Mouse (Mus musculus) megakaryocyte, embryonic 14.5 days (primary cell): ENCODE measurements around the gene Tmem98. TPM values are rescaled to one million over a fixed set of nuclear protein-coding genes. Genes with fewer than 3 reads are reported as not detected.

Source experiments
- H3K27me3 ChIP-seq: replicated peaks from 2 replicates; pipeline ENCODE3; 2012; ENCODE audit warnings: inconsistent platforms
- H3K36me3 ChIP-seq: replicated peaks from 2 replicates; pipeline ENCODE3; 2012; ENCODE audit warnings: low read length, inconsistent platforms, mixed read lengths
- H3K4me1 ChIP-seq: 2 replicates; pipeline ENCODE4 v1.6.1; 2012; ENCODE audit warnings: inconsistent platforms
- H3K4me3 ChIP-seq: replicated peaks from 2 replicates; pipeline ENCODE3; 2012; ENCODE audit warnings: moderate library complexity, mild to moderate bottlenecking, inconsistent platforms
- H3K9me3 ChIP-seq: 2 replicates; pipeline ENCODE4 v1.6.1; 2012; ENCODE audit warnings: inconsistent platforms
- FLI1 ChIP-seq: IDR thresholded peaks from 2 replicates; pipeline ENCODE4 v1.6.1; 2012; ENCODE audit warnings: low read length, inconsistent platforms, mixed read lengths
- GATA1 ChIP-seq: IDR thresholded peaks from 3 replicates; pipeline ENCODE4 v1.6.1; 2012; ENCODE audit warnings: mixed read lengths, low read length, inconsistent platforms, borderline replicate concordance
- polyA plus RNA-seq: library from polyadenylated mRNA; stranded (reverse); fragments of >175 nt; gene quantifications from 2 replicates; pipeline ENCODE4 v1.2.3, GENCODE M21; 2012; ENCODE audit warnings: low replicate concordance; ENCODE audit not compliant: insufficient read depth

The Tmem98 gene
- not detected in 2 replicates for polyA plus RNA-seq

DNA sequence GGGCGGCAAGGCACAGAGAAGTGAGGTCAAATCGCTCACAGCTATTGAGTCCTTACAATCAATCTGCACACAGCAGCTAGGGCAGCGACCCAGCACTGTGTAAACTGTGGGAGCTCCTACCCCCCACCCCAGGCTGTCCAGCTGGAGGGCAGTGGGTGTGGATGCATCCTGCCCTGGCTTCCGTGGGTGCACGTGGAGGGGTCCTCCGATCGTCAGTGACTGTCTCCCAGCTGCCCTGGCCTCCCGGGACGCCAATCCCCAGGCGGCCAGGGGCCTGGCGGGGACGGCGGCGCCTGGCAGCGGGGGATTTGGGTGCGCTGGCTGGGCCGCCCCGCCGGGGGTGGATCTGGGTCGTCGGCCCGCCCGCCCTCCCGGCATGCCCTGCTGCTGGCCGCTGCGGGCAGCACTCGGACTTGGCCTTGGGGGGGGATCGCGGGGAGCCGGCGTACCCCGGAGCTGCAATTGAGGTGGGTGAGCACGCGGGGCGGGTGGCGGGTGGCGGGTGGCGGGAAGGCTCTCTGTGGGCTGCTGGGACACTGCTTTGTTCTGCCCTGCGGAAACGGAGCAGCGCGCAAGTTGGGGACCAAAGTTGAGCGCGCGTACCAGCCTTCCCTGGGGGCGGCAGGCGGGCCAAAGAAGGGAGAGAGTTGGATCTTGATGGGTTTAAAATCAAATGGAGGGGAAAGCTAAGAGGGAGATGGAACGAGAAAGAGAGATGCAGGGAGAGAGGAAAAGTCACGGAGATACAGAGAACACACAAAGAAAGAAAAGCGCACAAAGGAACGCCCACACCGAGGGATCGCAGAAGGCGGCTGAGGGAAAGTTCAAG lies at the start of gene Tmem98:
Gene Tmem98 (plus strand): TSS at position 183 of the 829 bp plus-strand sequence.
- TF ChIP-seq GATA1 (no peak), FLI1 (no peak)
- Histone ChIP-seq H3K4me1 (peaks cover 7% of the 10 kb centered on the region; the same call in 1 of the 2 replicates), H3K4me3 (peak within 1 kb of the TSS; percentile 71), H3K9me3 (peaks cover 4% of the 10 kb centered on the region), H3K27me3 (peaks cover 69% of the 10 kb centered on the region), H3K36me3 (no peaks in the 10 kb centered on the region)

DNA sequence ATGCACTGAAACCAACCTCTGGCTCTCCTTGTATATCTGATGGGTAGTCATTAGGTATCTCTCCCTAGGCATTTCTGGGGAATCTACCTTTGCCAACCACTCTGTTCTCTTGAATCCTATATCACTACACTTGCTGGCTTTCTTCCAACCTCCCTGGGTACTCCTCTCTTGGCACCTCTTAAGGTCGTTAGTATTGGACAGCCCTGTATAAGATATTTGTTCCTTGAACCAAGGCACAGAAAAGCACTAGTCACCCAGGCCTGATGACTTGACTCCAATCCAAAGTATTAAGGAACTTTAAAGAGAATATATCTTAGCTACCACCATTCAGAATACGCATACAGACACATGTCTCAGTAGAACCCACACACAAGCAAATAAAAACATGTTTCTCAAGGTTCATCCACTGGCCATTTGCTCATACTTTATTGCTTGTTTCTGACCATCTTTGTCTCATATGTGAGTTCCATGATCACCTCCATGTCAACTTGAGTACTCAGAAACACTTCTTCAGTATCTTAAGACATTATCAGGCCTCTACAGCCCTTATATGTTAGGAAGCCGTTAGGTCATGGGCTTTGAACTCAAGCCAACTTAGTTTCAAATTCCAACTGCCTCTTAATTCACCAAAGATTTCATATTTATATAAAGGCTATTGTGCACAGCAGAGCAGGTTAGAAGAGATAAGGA lies 48.5 kb upstream of the Tmem98 start:
- Histone ChIP-seq H3K36me3 (no peaks in the 10 kb centered on the region), H3K4me3 (no peak overlapping the region), H3K9me3 (0 out of 2 replicates have a peak, but pooled peaks cover 3% of the 10 kb centered on the region), H3K27me3 (peaks cover 30% of the 10 kb centered on the region), H3K4me1 (no peaks in the 10 kb centered on the region)
- TF ChIP-seq FLI1 (no peak), GATA1 (no peak)

DNA sequence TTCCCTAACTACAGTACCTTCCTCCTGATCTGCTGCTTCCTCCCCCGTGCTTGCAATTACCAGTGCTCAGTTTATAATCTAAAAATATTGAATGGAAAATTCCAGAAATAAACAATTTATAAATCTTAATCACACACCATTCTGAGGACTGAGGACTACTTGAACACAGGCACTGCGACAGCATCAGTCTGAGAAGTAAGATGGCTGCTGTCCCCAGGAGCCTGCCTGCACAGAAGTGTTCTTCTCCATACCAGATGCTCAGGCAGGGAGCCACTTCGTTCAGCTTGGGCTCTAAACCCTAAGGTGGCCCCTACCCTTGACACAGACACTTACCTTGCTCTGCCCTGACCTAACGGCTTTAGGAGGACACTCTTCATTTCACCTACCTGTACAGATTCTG lies 47.9 kb upstream of the Tmem98 start:
- 0 out of 2 replicates have a peak, but pooled peaks cover 3% of the 10 kb centered on the region for H3K9me3 ChIP-seq
- H3K4me1 ChIP-seq, result no peaks in the 10 kb centered on the region
- peaks cover 35% of the 10 kb centered on the region for H3K27me3 ChIP-seq
- TF ChIP-seq FLI1, result no peak
- TF ChIP-seq GATA1, result no peak
- no peaks in the 10 kb centered on the region for H3K36me3 ChIP-seq
- no peak overlapping the region for H3K4me3 ChIP-seq

DNA sequence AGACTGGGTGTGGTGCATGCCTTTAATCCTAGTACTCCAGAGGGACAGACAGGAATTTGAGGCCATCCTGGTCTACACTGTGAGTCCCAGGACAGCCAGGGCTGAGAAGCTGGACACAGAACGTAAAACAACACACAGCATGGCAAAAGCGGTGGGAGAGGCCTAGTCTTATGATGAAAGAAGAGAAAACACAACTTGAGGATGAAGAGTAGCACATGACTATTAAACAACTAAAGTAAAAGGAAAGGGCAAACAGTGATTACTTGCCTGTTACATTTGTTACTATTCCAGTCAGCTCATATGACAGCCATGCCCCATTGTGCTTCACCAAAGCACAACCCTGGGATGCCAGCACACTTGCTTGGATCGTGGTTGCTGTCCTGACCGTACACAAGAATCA lies 43.9 kb upstream of the Tmem98 start:
- Histone ChIP-seq H3K4me1 (no peaks in the 10 kb centered on the region), H3K27me3 (peaks cover 44% of the 10 kb centered on the region), H3K4me3 (no peak overlapping the region), H3K9me3 (no peaks in the 10 kb centered on the region), H3K36me3 (no peaks in the 10 kb centered on the region)
- TF ChIP-seq FLI1 (no peak), GATA1 (no peak)

DNA sequence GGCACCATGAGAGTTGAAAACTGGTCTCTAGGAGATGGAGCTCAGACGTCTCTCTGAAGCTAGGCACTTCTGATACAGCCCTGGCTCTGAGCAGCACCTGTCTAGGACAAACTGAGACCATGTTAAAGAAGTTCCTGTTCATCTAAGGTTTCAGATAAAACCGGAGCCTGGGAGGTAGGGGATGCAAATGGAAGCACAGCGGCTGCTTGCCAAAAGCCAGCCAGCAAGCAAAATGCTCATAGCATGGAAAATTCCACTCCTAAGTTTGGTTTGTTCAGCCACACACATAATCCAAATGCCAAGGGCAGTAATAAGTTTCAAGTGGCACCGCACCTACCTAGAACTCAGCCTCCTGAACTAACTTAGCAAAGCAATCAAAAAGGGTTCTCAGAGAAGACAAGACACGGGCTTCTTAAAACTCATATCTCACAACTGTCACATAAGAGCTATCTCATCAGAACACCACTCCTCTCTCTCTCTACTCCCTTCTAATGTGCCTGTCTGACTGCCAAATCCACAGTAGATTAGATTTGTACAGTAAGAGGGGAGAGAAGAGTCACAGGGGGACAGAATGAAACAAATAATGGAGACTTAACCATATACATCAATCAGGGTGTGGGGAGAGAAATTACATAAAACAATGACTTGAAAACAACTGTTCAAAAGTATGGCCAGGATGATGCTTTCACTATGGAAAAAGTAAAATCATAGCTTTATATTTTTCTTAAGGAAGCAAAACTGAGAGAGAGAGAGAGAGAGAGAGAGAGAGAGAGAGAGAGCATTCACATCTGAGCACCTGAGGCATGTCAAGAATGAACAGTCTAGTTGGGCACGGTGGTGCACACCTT lies 43.3 kb upstream of the Tmem98 start:
- Histone ChIP-seq H3K36me3 (no peaks in the 10 kb centered on the region), H3K9me3 (no peaks in the 10 kb centered on the region), H3K4me1 (no peaks in the 10 kb centered on the region), H3K27me3 (peaks cover 46% of the 10 kb centered on the region), H3K4me3 (no peak overlapping the region)
- TF ChIP-seq GATA1 (no peak), FLI1 (no peak)

DNA sequence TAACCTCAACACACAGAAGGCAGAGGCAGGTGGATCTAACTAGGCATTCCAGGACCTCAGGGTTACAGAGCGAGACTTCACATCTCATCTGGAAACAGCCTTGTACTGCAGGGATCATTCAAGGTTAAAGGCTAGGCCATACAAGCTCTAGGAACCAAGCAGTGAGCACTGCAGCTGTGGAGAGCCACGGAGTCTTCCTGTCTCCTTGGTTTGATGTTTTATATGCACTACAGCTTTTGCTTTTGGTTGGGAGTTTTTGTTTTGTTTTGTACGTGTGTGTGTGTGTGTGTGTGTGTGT lies 42.7 kb upstream of the Tmem98 start:
- TF ChIP-seq GATA1 (no peak), FLI1 (no peak)
- H3K36me3 ChIP-seq, result no peaks in the 10 kb centered on the region
- H3K4me3 ChIP-seq, result no peak overlapping the region
- H3K27me3 ChIP-seq, result peaks cover 47% of the 10 kb centered on the region
- H3K4me1 ChIP-seq, result no peaks in the 10 kb centered on the region
- H3K9me3 ChIP-seq, result no peaks in the 10 kb centered on the region

DNA sequence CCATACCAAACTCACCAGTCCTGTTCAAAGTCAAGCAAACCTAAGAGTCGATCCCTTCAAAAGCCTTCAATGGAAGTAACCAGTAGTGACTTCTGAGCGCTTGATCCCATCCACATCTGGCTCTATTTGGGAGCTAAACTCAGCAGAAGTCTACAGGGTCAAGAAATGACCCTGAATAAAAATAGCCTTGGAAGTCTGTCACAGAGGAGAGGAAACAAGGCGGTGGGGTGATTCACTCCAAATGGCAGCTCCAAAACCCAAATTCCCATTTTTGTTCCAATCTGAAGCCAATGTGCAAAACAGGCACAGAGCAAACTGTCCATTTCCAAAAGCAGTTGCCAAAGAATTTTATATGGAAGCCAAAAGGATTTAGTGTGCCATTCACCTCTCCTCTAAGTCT lies 38.8 kb upstream of the Tmem98 start:
- H3K4me1 ChIP-seq, result no peaks in the 10 kb centered on the region
- H3K27me3 ChIP-seq, result peaks cover 65% of the 10 kb centered on the region
- H3K36me3 ChIP-seq, result no peaks in the 10 kb centered on the region
- no peak overlapping the region for H3K4me3 ChIP-seq
- H3K9me3 ChIP-seq, result no peaks in the 10 kb centered on the region
- TF ChIP-seq FLI1 (no peak), GATA1 (no peak)

DNA sequence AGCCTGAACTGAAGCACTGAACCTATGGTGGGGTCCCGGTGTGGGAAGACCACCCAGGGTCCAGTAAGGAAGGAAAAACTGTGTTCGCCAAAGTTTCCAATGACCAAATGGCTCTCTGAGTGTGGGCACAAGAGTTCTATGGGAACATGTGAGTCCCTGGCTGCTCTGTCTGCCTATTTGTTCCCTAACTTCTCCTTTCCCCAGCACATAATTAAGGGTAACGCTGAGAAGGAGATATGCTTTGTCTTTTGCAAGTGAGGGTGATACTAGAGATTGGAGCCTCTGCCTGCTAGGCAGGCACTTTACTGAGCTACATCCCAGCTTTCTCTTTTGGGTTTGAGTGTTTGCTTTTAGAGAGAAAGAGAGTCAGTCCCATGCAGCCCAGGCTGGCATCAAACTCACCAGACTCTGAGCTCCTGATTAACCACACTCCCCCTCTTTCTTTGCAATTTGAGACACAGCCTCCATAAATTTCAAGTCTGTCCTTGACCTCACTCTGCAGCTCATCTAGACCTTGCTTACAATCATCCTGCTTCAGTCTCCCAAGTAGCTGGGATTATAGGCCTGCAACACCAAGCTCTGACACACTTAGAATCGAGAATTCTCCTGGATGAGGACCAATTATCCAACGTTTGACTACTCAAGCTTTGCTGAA lies 38.3 kb upstream of the Tmem98 start:
- H3K36me3 ChIP-seq, result no peaks in the 10 kb centered on the region
- H3K4me1 ChIP-seq, result no peaks in the 10 kb centered on the region
- no peak overlapping the region for H3K4me3 ChIP-seq
- peaks cover 59% of the 10 kb centered on the region for H3K27me3 ChIP-seq
- H3K9me3 ChIP-seq, result no peaks in the 10 kb centered on the region
- no peak for TF ChIP-seq FLI1
- TF ChIP-seq GATA1, result no peak

DNA sequence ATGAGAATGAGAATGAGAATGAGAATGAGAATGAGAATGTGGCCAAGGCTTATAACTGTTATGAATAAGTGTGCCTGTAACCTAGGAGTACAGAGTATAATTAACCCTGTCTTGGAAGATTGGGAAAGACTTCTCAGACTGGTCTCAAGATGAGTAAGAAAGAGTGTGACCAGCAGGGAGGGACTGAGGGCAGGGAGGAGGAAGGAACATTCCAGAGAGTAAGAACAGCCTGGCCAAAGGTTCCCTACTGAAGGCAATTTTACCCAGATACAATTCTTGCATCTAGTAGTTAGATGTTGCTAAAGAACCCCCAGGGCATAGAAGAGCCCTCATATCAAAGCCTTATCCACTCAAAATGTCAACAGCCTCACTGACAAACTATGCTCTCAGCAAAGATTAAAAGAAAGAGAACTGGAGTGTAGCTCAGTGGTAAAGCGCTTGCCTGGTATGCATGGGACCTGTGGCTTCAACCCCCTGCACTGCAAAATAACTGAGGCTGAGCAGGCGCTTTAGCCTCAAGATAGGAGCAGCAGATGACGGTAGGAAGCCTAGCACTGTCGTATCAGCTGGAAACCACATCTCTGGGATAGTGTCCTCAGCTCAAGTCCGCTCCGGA lies 37.3 kb upstream of the Tmem98 start:
- TF ChIP-seq GATA1, result no peak
- Histone ChIP-seq H3K9me3 (no peaks in the 10 kb centered on the region), H3K27me3 (peaks cover 55% of the 10 kb centered on the region), H3K36me3 (no peaks in the 10 kb centered on the region), H3K4me3 (no peak overlapping the region), H3K4me1 (no peaks in the 10 kb centered on the region)
